Mouse (Mus musculus) gastrocnemius, postnatal 10 days (tissue): ENCODE data around the gene Tldc1. TPM values are rescaled to one million over a fixed set of nuclear protein-coding genes. Genes with fewer than 3 reads are reported as not detected.

Source experiments
- DNase-seq: peaks from one replicate; pipeline ENCODE4 v3.0.0; 2021; ENCODE audit warnings: mixed read lengths
- total RNA-seq, 2 experiments: library from RNA; stranded (reverse); gene quantifications; 2 replicates each; pipeline ENCODE4 v1.2.3; 2021

The Tldc1 gene
- total RNA-seq, 2 experiments from 2014 or later = 4.7 to 5.2 TPM

GRCm38 (mm10) chr8:119765761-119766444 is 12.3 kb downstream of the Tldc1 start:
- no peak for DNase-seq

- DNase-seq = no peak
Measured at GRCm38 (mm10) chr8:119765311-119765710, 12.9 kb downstream of the Tldc1 start.

DNA sequence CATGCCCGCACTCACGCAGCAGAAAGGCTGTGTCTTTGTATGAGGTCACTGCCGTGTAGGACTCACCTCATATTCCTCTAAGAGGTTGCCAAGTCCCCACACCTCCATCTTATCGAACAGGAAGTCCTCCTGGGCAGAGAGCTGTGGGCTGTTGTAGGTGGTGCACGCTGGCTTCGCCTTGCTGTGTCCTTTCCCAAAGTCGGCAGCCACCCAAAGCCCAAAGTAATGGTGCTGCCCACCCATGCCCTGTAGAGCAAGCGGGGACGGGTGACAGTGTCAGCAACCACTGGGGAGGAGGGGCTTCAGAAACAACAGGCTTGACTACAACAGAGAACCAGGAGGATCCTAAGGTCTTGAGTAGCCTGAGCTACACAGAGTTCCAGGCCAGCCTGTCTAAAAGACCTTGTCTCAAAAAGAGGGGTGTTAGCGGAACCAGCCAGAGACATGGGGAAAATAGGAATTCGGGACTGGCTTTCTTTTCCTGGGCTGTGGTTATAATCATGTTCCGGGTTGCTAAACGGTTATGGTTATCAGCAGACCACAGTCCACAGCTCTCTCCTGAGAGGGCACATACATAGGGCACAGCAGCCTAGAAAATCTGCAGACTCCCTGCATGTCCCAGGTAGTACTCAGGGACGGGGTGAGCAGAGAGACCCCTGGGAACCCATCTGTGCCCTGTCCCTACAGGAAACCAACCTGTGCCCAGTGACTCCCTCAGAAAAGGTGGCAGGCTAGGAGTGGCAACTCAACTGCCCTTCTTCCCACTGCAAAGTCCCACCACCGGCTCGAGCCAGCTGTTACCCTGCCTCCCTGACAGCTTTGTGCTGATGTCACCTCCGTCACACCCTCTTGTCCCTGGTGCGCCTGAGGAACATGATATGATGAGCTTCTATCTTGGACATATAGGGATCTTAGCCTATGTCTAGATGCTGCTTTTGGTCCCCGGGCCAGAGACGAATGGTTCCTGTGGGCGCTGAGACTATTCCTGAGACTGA is 15.7 kb downstream of the Tldc1 start:
- no peak for DNase-seq

DNA sequence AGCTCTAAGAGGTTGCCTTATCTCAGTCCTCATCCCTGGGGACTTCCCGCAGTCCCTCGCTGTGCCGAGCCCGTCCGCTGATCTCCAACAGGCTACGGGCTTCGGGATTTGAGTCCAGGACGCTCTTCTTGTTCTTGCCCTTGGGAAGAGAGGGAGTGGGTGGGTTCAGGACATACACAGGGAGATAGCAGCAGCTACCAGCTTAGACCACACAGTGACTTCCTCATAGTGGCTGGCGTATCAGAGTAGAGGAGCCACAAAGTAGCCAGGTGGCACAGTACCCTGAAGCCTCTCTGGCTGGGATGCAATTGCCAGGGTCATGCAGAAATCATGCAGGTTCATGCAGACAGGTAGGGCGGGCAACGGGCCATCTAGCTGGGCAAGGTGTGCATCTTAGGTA is 16.5 kb downstream of the Tldc1 start:
- no peak for DNase-seq

- DNase-seq = no peak
Measured at GRCm38 (mm10) chr8:119756538-119756937, 21.7 kb downstream of the Tldc1 start.

- DNase-seq = no peak
Measured at GRCm38 (mm10) chr8:119756147-119756461, 22.1 kb downstream of the Tldc1 start.

DNA sequence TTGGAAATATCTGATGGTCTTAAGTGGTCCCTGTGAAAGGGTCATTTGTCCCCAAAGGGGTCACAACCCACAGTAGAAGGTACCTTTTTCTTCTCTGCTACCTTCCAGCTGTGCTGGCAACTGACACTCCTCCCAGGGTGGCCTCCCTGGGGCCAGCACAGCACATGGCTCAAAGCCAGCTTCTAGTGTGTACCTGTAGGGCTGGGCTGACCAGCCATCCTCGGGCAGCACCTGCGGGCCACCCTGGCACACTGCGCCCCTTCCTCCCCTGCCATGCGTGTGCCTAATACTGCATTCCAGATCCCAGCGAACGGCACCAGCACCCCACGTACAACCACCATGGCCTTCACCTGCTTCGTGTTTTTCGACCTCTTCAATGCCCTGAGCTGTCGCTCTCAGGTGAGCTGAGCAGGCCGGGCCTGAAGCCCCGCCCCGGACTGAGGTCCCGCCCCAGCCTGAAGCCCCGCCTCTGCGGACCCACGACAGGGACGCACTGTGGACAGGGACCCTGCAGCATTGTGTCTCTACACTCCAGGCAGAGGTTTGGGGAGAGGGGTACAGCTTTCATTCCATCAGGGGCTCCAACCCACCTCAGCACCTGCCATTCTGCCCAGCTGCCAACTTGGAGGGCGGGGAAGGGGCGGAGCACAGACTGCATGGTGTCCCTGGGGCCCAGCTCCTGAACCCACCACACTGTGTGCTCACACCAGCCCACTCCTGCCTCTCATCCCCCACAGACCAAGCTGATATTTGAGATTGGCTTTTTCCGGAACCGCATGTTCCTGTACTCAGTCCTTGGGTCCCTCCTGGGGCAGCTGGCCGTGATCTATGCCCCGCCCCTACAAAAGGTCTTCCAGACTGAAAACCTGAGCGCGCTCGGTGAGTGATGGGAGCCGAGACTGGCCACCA is 22.7 kb downstream of the Tldc1 start:
- no peak for DNase-seq

DNA sequence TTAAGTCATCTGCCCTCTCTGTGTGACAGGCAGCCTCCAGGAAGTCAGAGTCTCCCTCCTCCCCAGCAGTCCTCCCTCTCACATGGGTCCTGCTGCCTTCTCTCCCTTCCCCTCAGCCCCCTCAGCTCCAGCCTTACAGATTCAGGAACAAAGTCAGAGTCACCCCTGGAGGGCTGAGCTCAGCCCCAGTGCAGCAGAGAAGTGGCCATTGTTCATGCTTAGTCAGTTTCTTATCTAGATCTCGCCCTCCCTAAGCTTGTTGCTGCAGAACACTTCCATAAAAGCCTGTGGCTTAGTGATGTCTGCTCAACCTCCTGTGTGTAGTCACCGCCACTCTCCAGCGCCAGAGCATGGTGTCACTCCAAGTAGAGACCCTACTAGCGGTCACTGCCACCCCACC is 33.6 kb downstream of the Tldc1 start:
- DNase-seq = no peak

GRCm38 (mm10) chr8:119743291-119744026 is 34.8 kb downstream of the Tldc1 start:
- peak; percentile 60 for DNase-seq

- no peak for DNase-seq
Measured at GRCm38 (mm10) chr8:119742409-119742808, 35.8 kb downstream of the Tldc1 start.

GRCm38 (mm10) chr8:119740634-119741033 is 37.6 kb downstream of the Tldc1 start:
- DNase-seq = no peak

GRCm38 (mm10) chr8:119738129-119738907 is 39.9 kb downstream of the Tldc1 start:
- DNase-seq = no peak

- no peak for DNase-seq
Measured at GRCm38 (mm10) chr8:119737093-119737900, 40.9 kb downstream of the Tldc1 start.

DNA sequence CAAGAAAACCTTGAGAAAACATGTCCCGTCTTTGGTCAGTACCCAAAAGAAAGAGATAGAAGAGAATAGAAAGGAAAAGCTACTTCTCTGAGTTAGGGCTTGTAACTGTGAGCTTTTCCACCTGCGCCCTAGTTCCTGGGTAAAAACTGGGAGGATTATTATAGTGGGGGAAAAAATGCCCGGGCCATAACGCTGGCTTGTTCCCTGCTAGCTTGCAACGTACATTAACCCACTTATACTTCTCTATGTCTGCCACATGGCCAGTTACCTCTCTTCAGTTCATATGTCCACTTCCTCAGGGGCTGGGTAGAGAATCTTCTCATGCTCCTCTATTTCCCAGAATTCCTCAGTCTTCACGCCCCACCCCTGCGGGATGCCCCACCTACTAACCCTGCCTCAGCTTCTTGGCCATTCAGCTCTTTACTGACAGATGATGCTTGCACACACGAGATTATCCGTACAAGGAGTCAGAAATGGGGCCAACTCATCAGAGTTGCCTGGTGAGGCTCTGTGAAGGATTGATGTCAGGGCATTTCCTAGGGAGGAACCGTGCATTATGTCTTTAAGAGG is 41.8 kb downstream of the Tldc1 start:
- no peak for DNase-seq

GRCm38 (mm10) chr8:119732072-119732471 is 46.1 kb downstream of the Tldc1 start:
- no peak for DNase-seq

- no peak for DNase-seq
Measured at GRCm38 (mm10) chr8:119728351-119728895, 49.8 kb downstream of the Tldc1 start.

DNA sequence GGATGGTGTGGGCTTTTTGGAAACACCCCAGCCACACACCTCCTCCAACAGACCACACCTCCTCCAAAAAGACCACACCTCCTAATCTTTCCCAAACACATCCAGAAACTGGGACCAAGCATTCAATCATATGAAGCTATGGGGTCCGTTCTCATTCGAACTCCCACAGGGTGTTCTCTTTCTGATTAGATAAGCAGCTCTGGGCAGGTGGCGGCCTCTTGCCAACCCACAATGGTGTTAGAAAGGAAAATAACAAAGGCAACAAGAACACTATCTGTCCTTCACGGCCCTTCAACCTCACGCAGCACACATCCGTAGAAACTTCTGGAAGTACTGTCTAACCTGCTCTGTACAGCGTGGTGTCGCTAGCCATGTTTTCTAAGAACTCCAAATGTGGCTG is 51.1 kb downstream of the Tldc1 start:
- DNase-seq = no peak

DNA sequence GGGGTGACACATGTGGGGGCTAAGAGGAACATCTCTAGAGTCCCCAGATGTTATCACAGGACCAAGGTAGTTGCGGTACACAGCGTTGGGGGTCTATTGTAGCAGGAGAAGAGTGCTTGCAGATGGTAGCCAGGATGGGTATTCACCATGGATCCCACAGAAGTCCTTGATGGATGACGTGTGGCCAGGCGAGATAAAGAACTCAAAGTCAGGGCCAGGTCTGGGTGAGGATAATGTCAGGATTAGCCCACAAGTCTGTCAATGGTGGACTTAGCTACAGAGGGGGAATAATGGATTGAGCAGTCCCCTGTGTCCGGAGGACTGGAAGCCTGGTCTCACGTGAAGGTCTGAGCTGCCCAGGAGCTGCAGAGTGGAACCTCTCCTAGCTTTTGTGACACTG is 53.6 kb downstream of the Tldc1 start:
- DNase-seq = no peak

DNA sequence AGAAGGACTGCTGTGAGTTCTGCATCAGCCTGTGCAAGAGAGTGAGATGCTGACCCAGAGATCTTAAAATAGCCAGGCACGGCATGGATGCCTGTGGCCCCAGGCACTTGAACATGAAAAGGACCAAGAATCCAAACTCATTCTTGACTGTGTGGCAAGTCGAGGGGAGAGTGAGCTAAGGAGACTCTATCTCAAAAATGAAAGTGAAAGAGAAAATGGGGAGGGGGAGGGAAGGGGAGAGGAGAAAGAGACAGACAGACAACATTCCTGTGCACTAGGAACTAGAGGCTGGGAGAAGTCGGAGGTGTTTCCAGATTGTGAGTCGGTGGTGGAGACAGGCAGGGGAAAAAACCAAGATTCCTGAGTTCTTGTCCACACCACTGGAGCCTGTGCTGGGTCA is 54.5 kb downstream of the Tldc1 start:
- no peak for DNase-seq
